Mouse (Mus musculus): Measurements from ENCODE around the gene Dr1. TPM values are rescaled to one million over a fixed set of nuclear protein-coding genes. Genes with fewer than 3 reads are reported as not detected.
A peak's percentile ranks its signal among the peaks of the same experiment; 100 is the strongest.
"Not testable (repeated sequence)": the region's sequence is repeated elsewhere in the genome, so short reads cannot be mapped to it uniquely, and the experiment has no call there.

Gene Dr1
- polyA plus RNA-seq, 1 experiment from 2014 or later, result 45.8 TPM

- not testable (repeated sequence) for H3K27me3 ChIP-seq; H3K9ac ChIP-seq; H3K9me3 ChIP-seq (replicated peaks); ATAC-seq (replicated peaks; ENCODE audit: low FRiP score); H3K27ac ChIP-seq
- 0 out of 2 replicates have a peak overlapping the region, but pooled peaks have one; percentile 66 for H3K4me3 ChIP-seq (replicated peaks)
- peak overlapping the region; percentile 72 for H3K4me2 ChIP-seq
- peaks cover 26% of the 10 kb centered on the region for H3K36me3 ChIP-seq
- 93% methylated on average over 6 of the region's 6 CpGs for WGBS
- peaks cover 21% of the 10 kb centered on the region for H3K4me1 ChIP-seq
These were observed 2.6 kb downstream of the Dr1 start for GRCm38 (mm10) chr5:108271345-108271744.

GRCm38 (mm10) chr5:108286957-108287356, 18.3 kb downstream of the Dr1 start:
- no peak for ATAC-seq (replicated peaks; ENCODE audit: low FRiP score)
- Histone ChIP-seq H3K27ac (no peak overlapping the region), H3K9me3 (replicated peaks) (no peaks in the 10 kb centered on the region), H3K27me3 (no peaks in the 10 kb centered on the region), H3K36me3 (no peaks in the 10 kb centered on the region), H3K9ac (no peak overlapping the region), H3K4me3 (replicated peaks) (no peak overlapping the region), H3K4me1 (no peaks in the 10 kb centered on the region), H3K4me2 (no peak overlapping the region)
- WGBS, result 77% methylated on average over 2 of the region's 2 CpGs

GRCm38 (mm10) chr5:108301567-108301966, 32.9 kb downstream of the Dr1 start:
- no peak overlapping the region for H3K9ac ChIP-seq
- H3K4me2 ChIP-seq, result no peak overlapping the region
- H3K4me1 ChIP-seq, result no peaks in the 10 kb centered on the region
- no peaks in the 10 kb centered on the region for H3K27me3 ChIP-seq
- no peak overlapping the region for H3K4me3 ChIP-seq (replicated peaks)
- ATAC-seq (replicated peaks; ENCODE audit: low FRiP score), result no peak
- 66% methylated on average over 3 of the region's 3 CpGs for WGBS
- no peaks in the 10 kb centered on the region for H3K36me3 ChIP-seq
- no peaks in the 10 kb centered on the region for H3K9me3 ChIP-seq (replicated peaks)
- H3K27ac ChIP-seq, result no peak overlapping the region

GRCm38 (mm10) chr5:108312224-108313064, 43.7 kb downstream of the Dr1 start, which contains the start of gene Pigg:
TSS of gene Pigg (plus strand) at chr5:108312609.
- peaks cover 5% of the 10 kb centered on the region; the same call in 1 of the 2 replicates for H3K36me3 ChIP-seq
- H3K4me1 ChIP-seq, result peaks cover 10% of the 10 kb centered on the region
- H3K4me2 ChIP-seq, result peak within 1 kb of the TSS; percentile 71
- ATAC-seq (replicated peaks; ENCODE audit: low FRiP score), result peak; percentile 99
- no peaks in the 10 kb centered on the region for H3K9me3 ChIP-seq (replicated peaks)
- no peaks in the 10 kb centered on the region for H3K27me3 ChIP-seq
- H3K9ac ChIP-seq, result peak within 1 kb of the TSS; percentile 85
- peak within 1 kb of the TSS; percentile 81 for H3K27ac ChIP-seq
- under 1% methylated on average over 57 of the region's 57 CpGs for WGBS
- peak within 1 kb of the TSS; percentile 72 for H3K4me3 ChIP-seq (replicated peaks)

GRCm38 (mm10) chr5:108313065-108313860, 44.6 kb downstream of the Dr1 start:
- H3K9me3 ChIP-seq (replicated peaks), result no peaks in the 10 kb centered on the region
- peak overlapping the region; percentile 72 for H3K4me3 ChIP-seq (replicated peaks)
- H3K36me3 ChIP-seq, result peaks cover 14% of the 10 kb centered on the region
- peak overlapping the region; percentile 71 for H3K4me2 ChIP-seq
- 0 out of 2 replicates have a peak overlapping the region, but pooled peaks have one; percentile 81 for H3K27ac ChIP-seq
- peak overlapping the region; percentile 85 for H3K9ac ChIP-seq
- H3K27me3 ChIP-seq, result no peaks in the 10 kb centered on the region
- no peak for ATAC-seq (replicated peaks; ENCODE audit: low FRiP score)
- WGBS, result 6% methylated on average over 16 of the region's 16 CpGs
- peaks cover 10% of the 10 kb centered on the region for H3K4me1 ChIP-seq

Other genes with a start within 250 kb of the Dr1 start
- gene Mtf2, start 203.2 kb upstream of the Dr1 start, polyA plus RNA-seq (2015; fragmentation: Nextera tagmentation; extraction: Ambion mirVana), result 99.0 and 99.6 TPM in 2 replicates
- gene Tmed5, start 136.3 kb upstream of the Dr1 start, polyA plus RNA-seq (2015; fragmentation: Nextera tagmentation; extraction: Ambion mirVana), result 35.6 and 37.8 TPM in 2 replicates
- 11.8 and 13.3 TPM in 2 replicates for gene Ccdc18, start 136.0 kb upstream of the Dr1 start, polyA plus RNA-seq (2015; fragmentation: Nextera tagmentation; extraction: Ambion mirVana)
- 6.7 and 7.5 TPM in 2 replicates for gene Pigg, start 43.7 kb downstream of the Dr1 start, polyA plus RNA-seq (2015; fragmentation: Nextera tagmentation; extraction: Ambion mirVana)
- 0.09 TPM in 1 of 2 replicates, not detected in the other for gene Gm42517, start 99.0 kb downstream of the Dr1 start, polyA plus RNA-seq (2015; fragmentation: Nextera tagmentation; extraction: Ambion mirVana)
- gene Pde6b, start 119.5 kb downstream of the Dr1 start, polyA plus RNA-seq (2015; fragmentation: Nextera tagmentation; extraction: Ambion mirVana), result 0.31 and 0.34 TPM in 2 replicates
- 446 and 492 TPM in 2 replicates for gene Atp5k, start 165.6 kb downstream of the Dr1 start, polyA plus RNA-seq (2015; fragmentation: Nextera tagmentation; extraction: Ambion mirVana)
- 0.58 and 0.70 TPM in 2 replicates for gene Mfsd7a, start 180.0 kb downstream of the Dr1 start, polyA plus RNA-seq (2015; fragmentation: Nextera tagmentation; extraction: Ambion mirVana)
- 19.0 and 21.4 TPM in 2 replicates for gene Pcgf3, start 192.3 kb downstream of the Dr1 start, polyA plus RNA-seq (2015; fragmentation: Nextera tagmentation; extraction: Ambion mirVana)

All from kidney, embryonic 15.5 days (tissue).